Mouse (Mus musculus): Measurements from ENCODE around the gene Idh3g. TPM values are rescaled to one million over a fixed set of nuclear protein-coding genes. Genes with fewer than 3 reads are reported as not detected.

Idh3g gene
- 252 and 268 TPM in 2 replicates for polyA plus RNA-seq (2015; fragmentation: Nextera tagmentation; extraction: Ambion mirVana)

- Histone ChIP-seq H3K9me3 (no peaks in the 10 kb centered on the region), H3K4me1 (replicated peaks) (peaks cover 26% of the 10 kb centered on the region), H3K4me2 (peak within 1 kb of the TSS; percentile 59), H3K9ac (peak within 1 kb of the TSS; percentile 78), H3K27ac (replicated peaks) (peak within 1 kb of the TSS; percentile 91), H3K36me3 (peaks cover 4% of the 10 kb centered on the region; the same call in 1 of the 2 replicates), H3K4me3 (peak within 1 kb of the TSS; percentile 64), H3K27me3 (no peaks in the 10 kb centered on the region)
- 20% methylated on average over 48 of the region's 52 CpGs for WGBS
- peak; percentile 98 for ATAC-seq (ENCODE audit: low FRiP score, low read depth)
These were observed at the start of gene Idh3g, which contains the start of gene Ssr4 for GRCm38 (mm10) chrX:73786364-73787224. TSS of gene Idh3g (minus strand) at chrX:73786897. TSS of gene Ssr4 (plus strand) at chrX:73787028.

GRCm38 (mm10) chrX:73835731-73836130 lies 49.0 kb upstream of the Idh3g start:
- H3K9ac ChIP-seq, result no peak overlapping the region
- H3K36me3 ChIP-seq, result no peaks in the 10 kb centered on the region
- no peaks in the 10 kb centered on the region for H3K9me3 ChIP-seq
- H3K4me1 ChIP-seq (replicated peaks), result no peaks in the 10 kb centered on the region
- ATAC-seq (ENCODE audit: low FRiP score, low read depth), result no peak
- H3K4me2 ChIP-seq, result no peak overlapping the region
- H3K4me3 ChIP-seq, result no peak overlapping the region
- WGBS, result 90% methylated on average over 1 of the region's 1 CpGs
- H3K27me3 ChIP-seq, result no peaks in the 10 kb centered on the region
- H3K27ac ChIP-seq (replicated peaks), result no peak overlapping the region

- H3K9me3 ChIP-seq, result no peaks in the 10 kb centered on the region
- peak; percentile 89 for ATAC-seq (ENCODE audit: low FRiP score, low read depth)
- H3K27ac ChIP-seq (replicated peaks), result peak within 1 kb of the TSS; percentile 93
- H3K4me3 ChIP-seq, result peak within 1 kb of the TSS; percentile 69
- H3K9ac ChIP-seq, result peak within 1 kb of the TSS; percentile 69
- no peaks in the 10 kb centered on the region for H3K36me3 ChIP-seq
- WGBS, result 16% methylated on average over 58 of the region's 84 CpGs
- H3K4me1 ChIP-seq (replicated peaks), result peaks cover 17% of the 10 kb centered on the region; the same call in 1 of the 2 replicates
- H3K27me3 ChIP-seq, result no peaks in the 10 kb centered on the region
- peak within 1 kb of the TSS; percentile 69 for H3K4me2 ChIP-seq
These were observed 37.8 kb upstream of the Idh3g start, which contains the start of gene Pdzd4 for GRCm38 (mm10) chrX:73824185-73825151. TSS of gene Pdzd4 (minus strand) at chrX:73824969.

- H3K36me3 ChIP-seq, result no peaks in the 10 kb centered on the region
- peak overlapping the region; percentile 69 for H3K9ac ChIP-seq
- peak overlapping the region; percentile 93; the same call in 1 of the 2 replicates for H3K27ac ChIP-seq (replicated peaks)
- H3K9me3 ChIP-seq, result no peaks in the 10 kb centered on the region
- H3K4me1 ChIP-seq (replicated peaks), result peaks cover 17% of the 10 kb centered on the region; the same call in 1 of the 2 replicates
- 33% methylated on average over 17 of the region's 17 CpGs for WGBS
- H3K4me3 ChIP-seq, result peak overlapping the region; percentile 69
- H3K27me3 ChIP-seq, result no peaks in the 10 kb centered on the region
- peak; percentile 40 for ATAC-seq (ENCODE audit: low FRiP score, low read depth)
- peak overlapping the region; percentile 69 for H3K4me2 ChIP-seq
These were observed 37.0 kb upstream of the Idh3g start for GRCm38 (mm10) chrX:73823747-73824146.

GRCm38 (mm10) chrX:73816596-73817314 lies 30.1 kb upstream of the Idh3g start:
- 51% methylated on average over 3 of the region's 3 CpGs for WGBS

GRCm38 (mm10) chrX:73815072-73815471 lies 28.4 kb upstream of the Idh3g start:
- 18% methylated on average over 14 of the region's 14 CpGs for WGBS
- H3K27ac ChIP-seq (replicated peaks), result peak overlapping the region; percentile 82
- H3K9ac ChIP-seq, result peak overlapping the region; percentile 34
- no peaks in the 10 kb centered on the region for H3K36me3 ChIP-seq
- H3K4me2 ChIP-seq, result peak overlapping the region; percentile 53
- no peaks in the 10 kb centered on the region for H3K9me3 ChIP-seq
- peak; percentile 88 for ATAC-seq (ENCODE audit: low FRiP score, low read depth)
- H3K4me3 ChIP-seq, result peak overlapping the region; percentile 29
- 0 out of 2 replicates have a peak, but pooled peaks cover 4% of the 10 kb centered on the region for H3K4me1 ChIP-seq (replicated peaks)
- H3K27me3 ChIP-seq, result no peaks in the 10 kb centered on the region

More at GRCm38 (mm10) chrX:73816596-73817314, 30.1 kb upstream of the Idh3g start:
- Histone ChIP-seq H3K9me3 (no peaks in the 10 kb centered on the region), H3K27me3 (no peaks in the 10 kb centered on the region), H3K9ac (no peak overlapping the region), H3K27ac (replicated peaks) (no peak overlapping the region), H3K36me3 (no peaks in the 10 kb centered on the region), H3K4me3 (no peak overlapping the region), H3K4me2 (no peak overlapping the region), H3K4me1 (replicated peaks) (peaks cover 5% of the 10 kb centered on the region; the same call in 1 of the 2 replicates)
- ATAC-seq (ENCODE audit: low FRiP score, low read depth), result no peak

- H3K27me3 ChIP-seq, result no peaks in the 10 kb centered on the region
- no peak overlapping the region for H3K9ac ChIP-seq
- no peak overlapping the region for H3K4me3 ChIP-seq
- peaks cover 5% of the 10 kb centered on the region for H3K4me1 ChIP-seq (replicated peaks)
- no peak overlapping the region for H3K4me2 ChIP-seq
- H3K36me3 ChIP-seq, result no peaks in the 10 kb centered on the region
- 48% methylated on average over 1 of the region's 1 CpGs for WGBS
- H3K27ac ChIP-seq (replicated peaks), result peak overlapping the region; percentile 20; the same call in 1 of the 2 replicates
- no peak; the same call in 1 of the 2 replicates for ATAC-seq (ENCODE audit: low FRiP score, low read depth)
- no peaks in the 10 kb centered on the region for H3K9me3 ChIP-seq
These were observed 19.1 kb upstream of the Idh3g start for GRCm38 (mm10) chrX:73805814-73806213.

GRCm38 (mm10) chrX:73798502-73798901 lies 11.8 kb upstream of the Idh3g start:
- H3K4me1 ChIP-seq (replicated peaks), result no peaks in the 10 kb centered on the region
- no peak overlapping the region for H3K4me3 ChIP-seq
- ATAC-seq (ENCODE audit: low FRiP score, low read depth), result peak; percentile 60; the same call in 1 of the 2 replicates
- H3K27ac ChIP-seq (replicated peaks), result no peak overlapping the region
- H3K27me3 ChIP-seq, result no peaks in the 10 kb centered on the region
- H3K4me2 ChIP-seq, result no peak overlapping the region
- H3K9ac ChIP-seq, result no peak overlapping the region
- no peaks in the 10 kb centered on the region for H3K9me3 ChIP-seq
- no peaks in the 10 kb centered on the region for H3K36me3 ChIP-seq
- WGBS, result 36% methylated on average over 9 of the region's 9 CpGs

- ATAC-seq (ENCODE audit: low FRiP score, low read depth), result no peak
- Histone ChIP-seq H3K9me3 (no peaks in the 10 kb centered on the region), H3K36me3 (no peaks in the 10 kb centered on the region), H3K4me3 (no peak overlapping the region), H3K27me3 (no peaks in the 10 kb centered on the region), H3K4me1 (replicated peaks) (no peaks in the 10 kb centered on the region), H3K9ac (no peak overlapping the region), H3K27ac (replicated peaks) (no peak overlapping the region), H3K4me2 (no peak overlapping the region)
- WGBS, result 93% methylated on average over 2 of the region's 2 CpGs
These were observed 10.8 kb upstream of the Idh3g start for GRCm38 (mm10) chrX:73797511-73797910.

- no peak overlapping the region for H3K27ac ChIP-seq (replicated peaks)
- peaks cover 4% of the 10 kb centered on the region; the same call in 1 of the 2 replicates for H3K36me3 ChIP-seq
- peaks cover 6% of the 10 kb centered on the region for H3K4me1 ChIP-seq (replicated peaks)
- H3K4me3 ChIP-seq, result no peak overlapping the region
- 6% methylated on average over 1 of the region's 1 CpGs for WGBS
- no peaks in the 10 kb centered on the region for H3K27me3 ChIP-seq
- H3K4me2 ChIP-seq, result no peak overlapping the region
- H3K9me3 ChIP-seq, result no peaks in the 10 kb centered on the region
- no peak for ATAC-seq (ENCODE audit: low FRiP score, low read depth)
- no peak overlapping the region for H3K9ac ChIP-seq
These were observed 6.8 kb upstream of the Idh3g start for GRCm38 (mm10) chrX:73793505-73793904.

GRCm38 (mm10) chrX:73793039-73793438 lies 6.3 kb upstream of the Idh3g start:
- ATAC-seq (ENCODE audit: low FRiP score, low read depth), result no peak
- Histone ChIP-seq H3K27me3 (no peaks in the 10 kb centered on the region), H3K4me1 (replicated peaks) (peaks cover 10% of the 10 kb centered on the region), H3K4me2 (no peak overlapping the region), H3K9me3 (no peaks in the 10 kb centered on the region), H3K27ac (replicated peaks) (no peak overlapping the region), H3K9ac (no peak overlapping the region), H3K4me3 (no peak overlapping the region), H3K36me3 (peaks cover 4% of the 10 kb centered on the region; the same call in 1 of the 2 replicates)

Measured in hindbrain, embryonic 15.5 days (tissue).